ENCODE assay signal across 22 mouse cellular contexts in the genomic region with DNA sequence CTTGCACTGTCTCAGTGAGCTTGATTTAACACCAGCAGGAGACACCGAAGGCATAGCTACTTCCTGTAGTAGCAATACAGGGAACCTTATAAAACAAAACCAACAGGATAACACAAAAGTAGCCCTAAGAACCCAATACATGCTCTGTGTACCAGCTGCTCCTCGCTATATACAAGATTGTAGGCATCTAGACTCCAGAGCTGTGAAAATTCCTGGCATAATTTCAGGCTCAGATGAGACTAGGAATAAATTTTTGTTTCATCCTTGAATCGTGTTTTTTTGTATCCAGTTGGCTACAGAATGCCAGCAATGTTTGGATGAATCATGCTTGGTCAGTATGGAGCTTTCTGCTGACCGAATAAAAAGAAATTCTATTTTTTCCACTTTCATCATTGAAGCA.
"Had no signal": no experiment of that assay in that cellular context is flagged by ENCODE, and none has a peak within 500 bp of the region (broad histone marks: within the 10 kb centered on the region; RNA-seq: fewer than 3 reads in every experiment).

No protein-coding gene starts in this region.

- H3K36me3 ChIP-seq: lung, embryonic 15.5 days; midbrain, embryonic 12.5 days; neural tube, embryonic 13.5 days; neural tube, embryonic 15.5 days had no signal

- ATAC-seq: liver, postnatal 0 days; lung, postnatal 0 days; midbrain, embryonic 16.5 days had no signal

- H3K4me3 ChIP-seq: lung, embryonic 15.5 days; megakaryocyte, embryonic 14.5 days; midbrain, embryonic 12.5 days; myocyte; neural tube, embryonic 13.5 days; neural tube, embryonic 15.5 days had no signal

- DNase-seq: liver, postnatal 0 days; lung, adult 2 months; lung, postnatal 14 days; lung, postnatal 36 days; midbrain, embryonic 14.5 days; retina, postnatal 1 day; right cerebral cortex, adult 18-20 months; right cerebral cortex, postnatal 25 days; right cerebral cortex, postnatal 4 days; spleen, adult 18-20 months; thymus, adult 2 months; thymus, postnatal 25 days; thymus, postnatal 4 days had no signal

- H3K27me3 ChIP-seq: lung, embryonic 15.5 days; megakaryocyte, embryonic 14.5 days; midbrain, embryonic 12.5 days; neural tube, embryonic 13.5 days; neural tube, embryonic 15.5 days had no signal

- H3K4me1 ChIP-seq: lung, embryonic 15.5 days; midbrain, embryonic 12.5 days; neural tube, embryonic 13.5 days; neural tube, embryonic 15.5 days had no signal

- H3K9me3 ChIP-seq: lung, embryonic 15.5 days; megakaryocyte, embryonic 14.5 days; midbrain, embryonic 12.5 days; neural tube, embryonic 13.5 days; neural tube, embryonic 15.5 days had no signal

- H3K27ac ChIP-seq: lung, embryonic 15.5 days; macrophage; midbrain, embryonic 12.5 days; neural tube, embryonic 13.5 days; neural tube, embryonic 15.5 days had no signal
